Mouse (Mus musculus) cortical plate, adult 2 months (tissue): ENCODE results near the gene Vrk1.

ENCODE experiments used
- CTCF ChIP-seq: fragments of 200-500 bp; IDR thresholded peaks from 2 replicates; pipeline ENCODE4 v1.5.1; 2011; ENCODE audit warnings: mild to moderate bottlenecking, control low read depth, low read length; ENCODE audit not compliant: insufficient read depth; ENCODE audit errors: extremely low read depth
- POLR2A ChIP-seq: fragments of 200-500 bp; IDR thresholded peaks from 2 replicates; pipeline ENCODE4 v1.6.1; 2011; ENCODE audit warnings: mild to moderate bottlenecking, low read length, control low read depth; ENCODE audit not compliant: insufficient read depth; ENCODE audit errors: extremely low read depth

DNA sequence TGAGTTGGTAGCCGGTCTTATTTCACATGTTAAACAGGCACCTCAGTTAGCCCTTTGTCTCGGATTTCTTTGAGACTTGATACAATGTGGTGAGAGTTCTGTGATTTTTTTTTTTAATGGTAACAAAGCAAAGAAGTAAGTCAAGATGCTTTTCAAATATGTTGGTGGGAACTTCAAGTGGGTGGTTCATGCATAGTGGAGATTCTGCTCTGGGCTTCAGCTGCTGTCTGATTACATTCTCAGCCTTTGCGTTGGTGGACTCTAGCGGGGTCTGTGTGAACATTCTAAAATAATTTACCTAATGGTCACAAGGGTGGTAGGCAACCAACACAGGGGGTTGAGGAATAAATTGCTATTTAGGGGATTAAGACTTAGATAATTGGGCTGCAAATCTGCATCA, 14.1 kb upstream of the Vrk1 start:
- no peak for TF ChIP-seq POLR2A
- TF ChIP-seq CTCF, result no peak
